Mouse (Mus musculus) liver, adult 2 months (tissue): Measurements from ENCODE around the gene Gm11236. TPM values are rescaled to one million over a fixed set of nuclear protein-coding genes. Genes with fewer than 3 reads are reported as not detected.
"Not testable (repeated sequence)": the region's sequence is repeated elsewhere in the genome, so short reads cannot be mapped to it uniquely, and the experiment has no call there.

Experiments
- DNase-seq: peaks from one replicate; pipeline ENCODE4 v3.0.0-alpha.2; 2011; ENCODE audit warnings: low read depth, low spot score; ENCODE audit errors: extremely low read depth
- H3K27ac ChIP-seq: fragments of 200-500 bp; replicated peaks from 2 replicates; pipeline ENCODE4 v1.5.1; 2012; ENCODE audit warnings: low read depth, mild to moderate bottlenecking, control low read depth, inconsistent platforms, low read length; ENCODE audit not compliant: insufficient read depth
- H3K27me3 ChIP-seq: fragments of 200-500 bp; 2 replicates; pipeline ENCODE4 v1.6.1; 2012; ENCODE audit warnings: mild to moderate bottlenecking, moderate library complexity, low read length, inconsistent platforms; ENCODE audit not compliant: control insufficient read depth, insufficient read depth
- H3K36me3 ChIP-seq: fragments of 200-500 bp; 2 replicates; pipeline ENCODE4 v1.6.1; 2012; ENCODE audit warnings: low read length, inconsistent platforms; ENCODE audit not compliant: control insufficient read depth, insufficient read depth
- H3K4me1 ChIP-seq: fragments of 200-500 bp; 2 replicates; pipeline ENCODE4 v1.6.1; 2011; ENCODE audit warnings: low read length; ENCODE audit not compliant: control insufficient read depth, insufficient read depth
- H3K4me3 ChIP-seq: fragments of 200-500 bp; 2 replicates; pipeline ENCODE4 v1.5.1; 2011; ENCODE audit warnings: low read depth, mild to moderate bottlenecking, control low read depth, low read length, moderate library complexity; ENCODE audit not compliant: insufficient read depth
- H3K79me2 ChIP-seq: fragments of 200-500 bp; 2 replicates; pipeline ENCODE4 v1.6.1; 2012; ENCODE audit warnings: inconsistent platforms, mild to moderate bottlenecking, low read length, moderate library complexity; ENCODE audit not compliant: control insufficient read depth, insufficient read depth
- H3K9ac ChIP-seq: fragments of 200-500 bp; 2 replicates; pipeline ENCODE4 v1.6.1; 2012; ENCODE audit warnings: low read depth, mild to moderate bottlenecking, control low read depth, inconsistent platforms, low read length
- CTCF ChIP-seq: fragments of 200-500 bp; IDR thresholded peaks from 2 replicates; pipeline ENCODE4 v1.5.1; 2011; ENCODE audit warnings: low read depth, low read length, control low read depth
- POLR2A ChIP-seq: fragments of 200-500 bp; IDR thresholded peaks from 2 replicates; pipeline ENCODE4 v1.6.1; 2011; ENCODE audit warnings: low read length, control low read depth; ENCODE audit not compliant: insufficient read depth; ENCODE audit errors: extremely low read depth
- WGBS: fragments of 180-500 bp; shearing (Covaris S2); methylation state at CpG from one replicate; pipeline ENCODE4 v1.1.7; 2018; 5-methylcytosine and 5-hydroxymethylcytosine counted together
- polyA plus RNA-seq: library from polyadenylated mRNA; depleted of rRNA; stranded (reverse); fragments of >200 nt; gene quantifications from 2 replicates; pipeline ENCODE4 v1.2.3, GENCODE M21; 2012; rRNA removed
- total RNA-seq: library from RNA; depleted of rRNA; stranded (reverse); fragments of >200 nt; gene quantifications from 2 replicates; pipeline ENCODE4 v1.2.3, GENCODE M21; 2014; rRNA removed

The Gm11236 gene
- not detected in 2 replicates for total RNA-seq
- not detected in 2 replicates for polyA plus RNA-seq

- no CpG with 5 or more reads among the region's 4 CpGs for WGBS
- DNase-seq = not testable (repeated sequence)
Measured at GRCm38 (mm10) chr4:73637821-73638220, at the start of gene Gm11236. Gm11236 (plus strand) TSS chr4:73638121.

GRCm38 (mm10) chr4:73599248-73599647 lies 38.7 kb upstream of the Gm11236 start:
- Histone ChIP-seq H3K4me3 (no peak overlapping the region), H3K27ac (no peak overlapping the region), H3K9ac (no peak overlapping the region), H3K4me1 (peaks cover 2% of the 10 kb centered on the region), H3K79me2 (no peaks in the 10 kb centered on the region), H3K36me3 (no peaks in the 10 kb centered on the region), H3K27me3 (no peaks in the 10 kb centered on the region)
- peak; percentile 68 for DNase-seq
- TF ChIP-seq CTCF (peak; percentile 40), POLR2A (no peak)
- WGBS = 5% methylated on average over 3 of the region's 3 CpGs

More at GRCm38 (mm10) chr4:73637821-73638220, at the start of gene Gm11236:
- H3K79me2 ChIP-seq, H3K36me3 ChIP-seq, H3K4me1 ChIP-seq, H3K27me3 ChIP-seq, H3K9ac ChIP-seq, H3K27ac ChIP-seq, H3K4me3 ChIP-seq: not testable (repeated sequence)

GRCm38 (mm10) chr4:73607581-73607980 lies 30.3 kb upstream of the Gm11236 start, which contains the start of gene Gm11238:
Gm11238 (plus strand) TSS chr4:73607881.
- H3K9ac ChIP-seq, H3K27ac ChIP-seq, H3K27me3 ChIP-seq, H3K4me1 ChIP-seq, DNase-seq, H3K4me3 ChIP-seq, H3K36me3 ChIP-seq, H3K79me2 ChIP-seq: not testable (repeated sequence)
- no CpG with 5 or more reads among the region's 3 CpGs for WGBS

- H3K27ac ChIP-seq, DNase-seq, H3K27me3 ChIP-seq, H3K9ac ChIP-seq, H3K36me3 ChIP-seq, H3K4me1 ChIP-seq, H3K4me3 ChIP-seq, H3K79me2 ChIP-seq: not testable (repeated sequence)
- no CpG with 5 or more reads among the region's 3 CpGs for WGBS
Measured at GRCm38 (mm10) chr4:73622684-73623083, 15.2 kb upstream of the Gm11236 start, which contains the start of gene Gm11237. Gm11237 (plus strand) TSS chr4:73622984.

- H3K27me3 ChIP-seq, DNase-seq, H3K79me2 ChIP-seq, H3K9ac ChIP-seq, H3K4me1 ChIP-seq, H3K36me3 ChIP-seq, H3K4me3 ChIP-seq, H3K27ac ChIP-seq: not testable (repeated sequence)
- 77% methylated on average over 4 of the region's 4 CpGs for WGBS
Measured at GRCm38 (mm10) chr4:73661864-73662263, 23.9 kb downstream of the Gm11236 start.

GRCm38 (mm10) chr4:73668054-73668453 lies 30.1 kb downstream of the Gm11236 start, which contains the start of gene Gm11239:
Gm11239 (plus strand) TSS chr4:73668354.
- H3K27me3 ChIP-seq, H3K36me3 ChIP-seq, H3K27ac ChIP-seq, H3K4me1 ChIP-seq, H3K4me3 ChIP-seq, DNase-seq, H3K79me2 ChIP-seq, H3K9ac ChIP-seq: not testable (repeated sequence)
- no CpG with 5 or more reads among the region's 4 CpGs for WGBS

GRCm38 (mm10) chr4:73683216-73683615 lies 45.3 kb downstream of the Gm11236 start, which contains the start of gene Gm428:
Gm428 (plus strand) TSS chr4:73683516.
- H3K4me3 ChIP-seq, H3K4me1 ChIP-seq, H3K36me3 ChIP-seq, H3K27ac ChIP-seq, DNase-seq, H3K9ac ChIP-seq, H3K79me2 ChIP-seq, H3K27me3 ChIP-seq: not testable (repeated sequence)
- 80% methylated on average over 1 of the region's 4 CpGs for WGBS

Other genes starting within 250 kb of the Gm11236 start
- gene Gm11487, start 233.0 kb upstream of the Gm11236 start, total RNA-seq = not detected in 2 replicates
- not detected in 2 replicates for gene Gm11487, start 233.0 kb upstream of the Gm11236 start, polyA plus RNA-seq
- gene Gm11238, start 30.2 kb upstream of the Gm11236 start, total RNA-seq = not detected in 2 replicates
- gene Gm11238, start 30.2 kb upstream of the Gm11236 start, polyA plus RNA-seq = not detected in 2 replicates
- gene Gm11237, start 15.1 kb upstream of the Gm11236 start, total RNA-seq = not detected in 2 replicates
- gene Gm11237, start 15.1 kb upstream of the Gm11236 start, polyA plus RNA-seq = not detected in 2 replicates
- gene Gm11239, start 30.2 kb downstream of the Gm11236 start, total RNA-seq = not detected in 2 replicates
- gene Gm11239, start 30.2 kb downstream of the Gm11236 start, polyA plus RNA-seq = not detected in 2 replicates
- gene Gm428, start 45.4 kb downstream of the Gm11236 start, total RNA-seq = not detected in 2 replicates
- not detected in 2 replicates for gene Gm428, start 45.4 kb downstream of the Gm11236 start, polyA plus RNA-seq
- under 0.01 and 0.07 TPM in 2 replicates for gene Rasef, start 152.9 kb downstream of the Gm11236 start, total RNA-seq
- gene Rasef, start 152.9 kb downstream of the Gm11236 start, polyA plus RNA-seq = 0.04 TPM in 1 of 2 replicates, not detected in the other
- gene Gm11758, start 238.1 kb downstream of the Gm11236 start, total RNA-seq = not detected in 2 replicates
- gene Gm11758, start 238.1 kb downstream of the Gm11236 start, polyA plus RNA-seq = not detected in 2 replicates